Mouse (Mus musculus): ENCODE data around the gene Mat2a. TPM values are rescaled to one million over a fixed set of nuclear protein-coding genes. Genes with fewer than 3 reads are reported as not detected.

The Mat2a gene
- 422 TPM for polyA plus RNA-seq (2017; shearing (Covaris generic))

DNA sequence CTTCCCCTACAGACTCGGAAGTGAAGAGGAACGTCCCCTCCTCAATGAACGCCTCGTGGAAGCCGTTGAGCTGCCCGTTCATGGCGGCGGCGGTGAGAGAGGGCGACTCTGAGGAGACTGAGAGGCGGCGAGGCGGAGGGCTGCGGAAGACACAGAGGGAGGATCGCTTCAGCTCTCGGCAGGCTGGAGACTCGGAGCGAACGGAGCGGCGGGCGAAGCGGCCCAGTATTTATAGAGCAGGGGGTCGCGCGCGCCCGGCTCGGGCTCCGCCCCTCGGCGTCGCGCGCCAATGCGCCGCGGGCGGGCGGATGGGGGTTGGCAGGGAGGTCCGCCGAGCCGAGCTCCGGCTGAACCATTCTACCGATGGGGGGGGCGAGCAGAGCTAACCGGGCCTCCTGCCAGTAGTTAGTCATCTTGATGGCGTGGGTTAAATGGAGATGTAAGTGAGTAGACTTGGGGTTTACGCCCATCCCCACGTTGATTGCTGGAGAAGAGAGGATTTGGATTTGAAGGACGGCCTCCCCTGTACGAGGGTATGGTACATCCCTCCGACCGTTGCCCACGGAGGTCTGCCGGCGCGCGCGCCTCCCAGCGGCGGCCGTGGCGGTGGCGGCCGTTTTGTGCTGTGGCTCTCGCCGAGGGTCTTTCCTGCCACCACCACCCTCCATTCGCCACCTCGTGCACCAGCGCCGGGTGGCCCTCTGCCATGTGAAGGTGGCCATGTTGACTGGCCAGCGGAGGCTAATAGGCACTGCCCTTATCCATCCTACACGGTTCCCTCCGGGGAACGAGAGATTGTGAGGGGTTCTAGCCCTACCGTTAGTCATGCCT lies at the start of gene Mat2a:
TSS of gene Mat2a (minus strand) at position 204 of the 831 bp plus-strand sequence.

DNA sequence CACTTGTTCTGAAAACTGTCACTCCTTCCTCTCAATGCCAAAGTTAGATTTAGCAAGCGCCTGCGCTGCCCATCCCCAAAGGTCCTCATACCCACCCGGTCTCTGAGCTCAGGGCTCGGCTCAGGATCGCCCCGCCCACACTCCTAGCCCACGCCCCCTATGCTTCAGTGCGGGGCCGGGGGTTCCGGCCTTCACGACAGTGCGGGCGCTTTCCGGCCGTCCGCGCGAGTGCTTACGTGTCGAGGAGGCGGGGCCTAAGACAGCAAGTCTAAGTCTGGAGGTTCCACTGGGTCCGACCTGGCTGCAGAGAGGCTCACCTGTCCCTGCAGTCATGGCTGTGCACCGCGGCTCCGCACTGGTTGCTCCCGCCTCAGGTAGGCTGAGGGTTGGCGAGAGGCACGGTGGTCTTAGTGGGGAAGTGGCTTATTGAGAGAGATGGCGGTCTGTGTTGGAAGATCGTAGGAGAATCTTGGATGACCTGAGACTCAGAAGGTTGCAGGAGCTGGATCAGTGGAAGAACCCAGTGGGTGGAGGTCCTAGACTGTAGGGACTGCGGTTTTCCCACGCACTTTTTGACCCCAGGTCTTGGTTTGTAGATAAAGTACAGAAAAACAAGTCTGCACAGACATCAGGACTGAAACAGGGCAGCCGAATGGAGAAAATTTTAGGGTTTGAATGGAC lies 25.1 kb downstream of the Mat2a start, which contains the start of gene Ggcx:
TSS of gene Ggcx (plus strand) at position 233 of the 681 bp plus-strand sequence.

DNA sequence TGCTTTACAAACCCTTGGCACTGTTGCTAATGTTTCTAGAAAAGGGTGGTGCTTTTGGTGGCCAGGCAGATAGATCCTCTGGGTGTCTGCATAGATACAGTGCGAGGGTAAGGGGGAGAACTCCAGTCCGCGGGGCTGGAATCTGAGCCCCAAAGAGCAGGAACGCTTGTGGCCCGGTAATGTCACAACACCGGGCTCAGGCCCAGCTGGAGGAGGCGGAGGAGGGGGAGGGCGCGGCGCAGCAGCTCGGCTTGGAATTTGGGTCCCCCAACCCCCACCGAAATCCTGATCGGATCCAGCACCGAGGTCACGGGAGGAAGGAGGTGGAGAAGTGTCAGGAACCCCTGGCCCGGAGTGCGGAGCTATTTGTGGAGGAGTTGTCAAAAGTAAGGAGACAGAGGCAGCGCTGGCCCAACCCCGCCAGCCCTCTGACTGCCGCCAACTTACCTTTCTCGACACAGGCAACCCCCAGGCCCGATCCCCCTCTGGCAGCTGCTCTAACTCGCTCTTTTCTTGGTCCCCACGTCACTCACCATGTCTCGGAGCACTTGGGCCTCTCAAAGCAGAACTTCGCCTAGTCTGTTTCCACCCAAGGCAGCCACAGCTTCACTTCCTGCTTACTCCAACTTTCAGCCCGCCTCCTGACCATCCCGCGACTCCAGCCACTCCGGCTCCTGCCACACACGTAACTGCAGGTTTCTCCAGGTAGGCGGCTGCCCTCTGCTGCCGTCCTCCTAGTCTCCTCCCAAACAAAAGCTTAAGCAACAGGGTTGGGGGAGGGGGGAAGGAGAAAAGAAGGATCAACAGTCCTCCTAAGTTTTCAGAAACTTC lies 49.2 kb downstream of the Mat2a start, which contains the start of gene Vamp8:
TSS of gene Vamp8 (minus strand) at position 763 of the 831 bp plus-strand sequence.

Other genes with a start within 250 kb of the Mat2a start
- not detected for gene Atoh8, start 204.0 kb downstream of the Mat2a start, polyA plus RNA-seq (2017; shearing (Covaris generic))
- gene Sftpb, start 134.9 kb downstream of the Mat2a start, polyA plus RNA-seq (2017; shearing (Covaris generic)): not detected
- gene Usp39, start 94.4 kb downstream of the Mat2a start, polyA plus RNA-seq (2017; shearing (Covaris generic)): 42.5 TPM
- gene 0610030E20Rik, start 92.2 kb downstream of the Mat2a start, polyA plus RNA-seq (2017; shearing (Covaris generic)): 43.8 TPM
- not detected for gene Tmem150a, start 84.1 kb downstream of the Mat2a start, polyA plus RNA-seq (2017; shearing (Covaris generic))
- gene Rnf181, start 72.6 kb downstream of the Mat2a start, polyA plus RNA-seq (2017; shearing (Covaris generic)): 109 TPM
- gene Vamp5, start 59.1 kb downstream of the Mat2a start, polyA plus RNA-seq (2017; shearing (Covaris generic)): 11.1 TPM
- gene Vamp8, start 48.9 kb downstream of the Mat2a start, polyA plus RNA-seq (2017; shearing (Covaris generic)): 110 TPM
- 7.0 TPM for gene Ggcx, start 25.2 kb downstream of the Mat2a start, polyA plus RNA-seq (2017; shearing (Covaris generic))
- not detected for gene Sh2d6, start 82.1 kb upstream of the Mat2a start, polyA plus RNA-seq (2017; shearing (Covaris generic))
- 50.6 TPM for gene Capg, start 104.8 kb upstream of the Mat2a start, polyA plus RNA-seq (2017; shearing (Covaris generic))
- gene Elmod3, start 158.9 kb upstream of the Mat2a start, polyA plus RNA-seq (2017; shearing (Covaris generic)): 11.0 TPM
- 5.7 TPM for gene Retsat, start 158.9 kb upstream of the Mat2a start, polyA plus RNA-seq (2017; shearing (Covaris generic))
- gene Tgoln1, start 177.4 kb upstream of the Mat2a start, polyA plus RNA-seq (2017; shearing (Covaris generic)): 224 TPM